Mouse (Mus musculus): ENCODE measurements around the gene Enthd1.

The Enthd1 gene

GRCm38 (mm10) chr15:80407873-80408272, 157.1 kb downstream of the Enthd1 start:
- DNase-seq (ENCODE audit: low spot score in 2 of 2) = no peak
